Mouse (Mus musculus) liver, adult (tissue): ENCODE measurements around the gene Pcolce.
A peak's percentile ranks its signal among the peaks of the same experiment; 100 is the strongest.

Experiments used
- GATA4 ChIP-seq: IDR thresholded peaks from 2 replicates; pipeline ENCODE4 v1.6.1; 2014; ENCODE audit warnings: mild to moderate bottlenecking, low read length; ENCODE audit not compliant: insufficient replicate concordance

Gene Pcolce

GRCm38 (mm10) chr5:137608654-137609190, 4.9 kb downstream of the Pcolce start:
- TF ChIP-seq GATA4, result no peak

GRCm38 (mm10) chr5:137607860-137608653, 5.5 kb downstream of the Pcolce start:
- no peak for TF ChIP-seq GATA4

- no peak for TF ChIP-seq GATA4
Measured at GRCm38 (mm10) chr5:137601365-137601729, 12.2 kb downstream of the Pcolce start.

- no peak for TF ChIP-seq GATA4
Measured at GRCm38 (mm10) chr5:137600619-137601364, 12.8 kb downstream of the Pcolce start, which contains the start of gene Mospd3. Gene Mospd3, minus strand, starts transcription at chr5:137601058.

GRCm38 (mm10) chr5:137600281-137600618, 13.3 kb downstream of the Pcolce start:
- no peak for TF ChIP-seq GATA4

- no peak for TF ChIP-seq GATA4
Measured at GRCm38 (mm10) chr5:137599600-137599999, 14.0 kb downstream of the Pcolce start.

- TF ChIP-seq GATA4, result no peak
Measured at GRCm38 (mm10) chr5:137598100-137598826, 15.3 kb downstream of the Pcolce start.

- TF ChIP-seq GATA4, result no peak
Measured at GRCm38 (mm10) chr5:137597625-137598024, 16.0 kb downstream of the Pcolce start.

GRCm38 (mm10) chr5:137596601-137597261, 16.9 kb downstream of the Pcolce start:
- no peak; the same call in 1 of the 2 replicates for TF ChIP-seq GATA4

- TF ChIP-seq GATA4, result no peak
Measured at GRCm38 (mm10) chr5:137595921-137596320, 17.7 kb downstream of the Pcolce start.

- no peak for TF ChIP-seq GATA4
Measured at GRCm38 (mm10) chr5:137590507-137590906, 23.1 kb downstream of the Pcolce start.

- peak; percentile 37; the same call in 1 of the 2 replicates for TF ChIP-seq GATA4
Measured at GRCm38 (mm10) chr5:137584976-137585375, 28.6 kb downstream of the Pcolce start.

GRCm38 (mm10) chr5:137583670-137584169, 29.9 kb downstream of the Pcolce start:
- no peak for TF ChIP-seq GATA4

GRCm38 (mm10) chr5:137582702-137583101, 30.9 kb downstream of the Pcolce start:
- TF ChIP-seq GATA4, result no peak

GRCm38 (mm10) chr5:137580246-137580645, 33.3 kb downstream of the Pcolce start:
- TF ChIP-seq GATA4, result no peak

- no peak for TF ChIP-seq GATA4
Measured at GRCm38 (mm10) chr5:137574470-137574901, 39.1 kb downstream of the Pcolce start.
